Mouse (Mus musculus) lung, embryonic 15.5 days (tissue): Measurements from ENCODE around the gene Pyurf. TPM values are rescaled to one million over a fixed set of nuclear protein-coding genes. Genes with fewer than 3 reads are reported as not detected.
A peak's percentile ranks its signal among the peaks of the same experiment; 100 is the strongest.

Experiments used
- ATAC-seq: fragments of 200-750 bp; cut with Nextera tagmentation; 2 replicates; pipeline ENCODE4 v1.8.0; 2017; ENCODE audit warnings: moderate number of reproducible peaks, borderline replicate concordance; ENCODE audit not compliant: low FRiP score, low TSS enrichment; ENCODE audit errors: extremely low read depth
- H3K27ac ChIP-seq: fragments of 300-500 bp; sonication (generic); 2 replicates; pipeline ENCODE4 v1.5.1; 2015; ENCODE audit warnings: moderate library complexity, mild to moderate bottlenecking, inconsistent platforms
- H3K27me3 ChIP-seq: fragments of 300-500 bp; sonication (generic); 2 replicates; pipeline ENCODE4 v1.6.1; 2015; ENCODE audit warnings: inconsistent platforms
- H3K36me3 ChIP-seq: fragments of 300-500 bp; sonication (generic); 2 replicates; pipeline ENCODE4 v1.6.1; 2015; ENCODE audit warnings: inconsistent platforms
- H3K4me1 ChIP-seq: fragments of 300-500 bp; sonication (generic); 2 replicates; pipeline ENCODE4 v1.6.1; 2015; ENCODE audit warnings: inconsistent platforms
- H3K4me2 ChIP-seq: fragments of 300-500 bp; sonication (generic); 2 replicates; pipeline ENCODE4 v1.6.1; 2015; ENCODE audit warnings: inconsistent platforms, mild to moderate bottlenecking, moderate library complexity
- H3K4me3 ChIP-seq: fragments of 300-500 bp; sonication (generic); 2 replicates; pipeline ENCODE4 v1.5.1; 2015; ENCODE audit warnings: mild to moderate bottlenecking, inconsistent platforms
- H3K9ac ChIP-seq: fragments of 300-500 bp; sonication (generic); 2 replicates; pipeline ENCODE4 v1.6.1; 2015; ENCODE audit warnings: inconsistent platforms
- H3K9me3 ChIP-seq: fragments of 300-500 bp; sonication (generic); 2 replicates; pipeline ENCODE4 v1.6.1; 2016; ENCODE audit warnings: inconsistent platforms
- WGBS: fragments of 180-500 bp; shearing (Covaris S2); methylation state at CpG from one replicate; pipeline ENCODE4 v1.1.7; 2015; 5-methylcytosine and 5-hydroxymethylcytosine counted together
- polyA plus RNA-seq: library from polyadenylated mRNA; unstranded; fragments of >200 nt; fragmentation: Nextera tagmentation; extraction: Ambion mirVana; gene quantifications from 2 replicates; pipeline ENCODE4 v1.2.1, GENCODE M21; 2015

Pyurf gene
- 16.5 and 16.9 TPM in 2 replicates for polyA plus RNA-seq

DNA sequence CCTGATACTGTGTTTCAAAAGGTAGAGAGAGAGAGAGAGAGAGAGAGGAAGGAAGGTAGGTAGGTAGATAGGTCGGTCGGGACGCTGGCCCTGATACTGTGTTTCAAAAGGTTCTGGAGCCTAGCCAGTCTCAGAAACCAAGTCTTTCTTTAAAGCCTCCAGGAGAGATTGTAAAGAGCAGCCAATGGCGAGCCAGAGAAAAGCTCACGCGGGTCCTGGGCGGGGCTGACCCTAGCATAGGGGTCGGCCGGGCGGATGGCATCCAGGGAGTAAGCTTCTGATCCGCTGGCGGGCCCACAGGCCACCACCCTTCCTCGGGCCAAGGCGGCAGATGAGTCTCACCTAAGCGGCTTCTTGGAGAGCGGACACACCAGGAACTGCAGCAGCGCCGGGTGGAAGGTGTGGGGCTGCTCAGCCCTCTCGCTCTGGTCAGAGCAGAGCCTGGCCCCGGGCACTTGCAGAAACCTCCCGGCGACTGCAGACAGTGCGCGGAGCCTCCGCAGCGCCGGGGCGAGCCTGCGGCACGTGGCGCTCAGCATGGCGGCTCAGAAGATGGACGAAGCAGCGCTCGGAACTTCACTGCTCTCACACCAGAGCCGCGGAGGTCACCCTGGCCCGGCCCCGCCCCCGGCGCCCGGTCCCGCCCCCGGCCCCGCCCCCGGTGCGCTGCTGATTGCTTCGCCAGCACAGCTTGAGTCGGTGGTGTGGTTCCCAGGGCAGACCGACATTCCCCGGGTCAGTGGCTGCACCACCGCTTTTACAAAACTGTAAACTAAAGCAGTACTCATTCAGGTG lies at the start of gene Pyurf:
Pyurf (minus strand) TSS at position 612 of the 795 bp plus-strand sequence.
- Histone ChIP-seq H3K4me1 (peaks cover 7% of the 10 kb centered on the region), H3K36me3 (peaks cover 16% of the 10 kb centered on the region), H3K9me3 (no peaks in the 10 kb centered on the region), H3K27ac (peak within 1 kb of the TSS; percentile 97), H3K4me3 (peak within 1 kb of the TSS; percentile 91), H3K4me2 (peak within 1 kb of the TSS; percentile 91), H3K9ac (peak within 1 kb of the TSS; percentile 73), H3K27me3 (no peaks in the 10 kb centered on the region)
- WGBS = under 1% methylated on average over 52 of the region's 52 CpGs
- peak; percentile 99 for ATAC-seq

DNA sequence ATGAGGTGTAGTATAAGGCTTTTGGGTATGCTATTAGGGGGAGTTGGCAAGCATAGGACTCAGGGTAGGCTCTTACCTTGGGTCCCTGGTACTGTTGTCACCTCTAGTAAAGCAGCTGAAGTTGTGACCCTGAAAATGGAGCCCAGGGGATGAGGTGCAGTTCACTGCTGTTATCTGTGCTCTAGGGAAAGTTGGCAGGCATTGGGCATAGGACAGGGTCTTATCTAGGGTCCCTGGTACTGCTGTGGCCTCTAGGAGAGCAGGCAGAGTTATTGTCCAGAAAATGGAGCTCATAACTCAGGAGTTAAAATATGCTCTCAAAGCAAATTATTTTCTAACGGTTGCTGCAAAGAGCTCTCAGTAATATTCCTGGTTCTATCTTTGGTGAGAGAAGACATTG lies 29.5 kb upstream of the Pyurf start:
- Histone ChIP-seq H3K27ac (no peak overlapping the region), H3K36me3 (peaks cover 9% of the 10 kb centered on the region), H3K4me1 (no peaks in the 10 kb centered on the region), H3K27me3 (no peaks in the 10 kb centered on the region), H3K9me3 (no peaks in the 10 kb centered on the region), H3K4me2 (no peak overlapping the region), H3K9ac (no peak overlapping the region), H3K4me3 (no peak overlapping the region)
- no peak for ATAC-seq
- WGBS = 84% methylated on average over 1 of the region's 1 CpGs

DNA sequence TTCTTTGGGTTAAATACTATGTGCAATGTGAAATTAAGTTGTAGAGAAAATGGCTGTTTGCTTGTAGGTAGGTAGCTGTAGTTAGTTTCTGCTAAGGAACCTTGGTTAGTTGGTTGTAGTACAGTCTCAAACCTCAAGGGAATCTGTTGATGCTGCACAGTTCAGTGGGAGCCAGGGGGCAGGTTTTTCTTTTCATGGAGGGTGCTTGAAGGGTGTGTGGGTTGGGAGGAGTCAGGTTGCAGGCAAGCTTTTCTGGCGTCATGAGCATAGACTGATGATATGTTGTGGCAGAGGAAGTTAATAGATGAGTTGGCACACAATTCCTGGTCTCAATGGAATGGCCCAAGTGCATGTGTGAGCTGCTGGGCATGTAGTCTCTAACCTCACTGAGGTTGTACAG lies 19.8 kb upstream of the Pyurf start:
- H3K9ac ChIP-seq = no peak overlapping the region
- 4% methylated on average over 1 of the region's 1 CpGs for WGBS
- H3K4me3 ChIP-seq = no peak overlapping the region
- H3K9me3 ChIP-seq = no peaks in the 10 kb centered on the region
- H3K27me3 ChIP-seq = no peaks in the 10 kb centered on the region
- no peak overlapping the region for H3K27ac ChIP-seq
- no peaks in the 10 kb centered on the region for H3K4me1 ChIP-seq
- no peak for ATAC-seq
- H3K4me2 ChIP-seq = no peak overlapping the region
- 0 out of 2 replicates have a peak, but pooled peaks cover 10% of the 10 kb centered on the region for H3K36me3 ChIP-seq

DNA sequence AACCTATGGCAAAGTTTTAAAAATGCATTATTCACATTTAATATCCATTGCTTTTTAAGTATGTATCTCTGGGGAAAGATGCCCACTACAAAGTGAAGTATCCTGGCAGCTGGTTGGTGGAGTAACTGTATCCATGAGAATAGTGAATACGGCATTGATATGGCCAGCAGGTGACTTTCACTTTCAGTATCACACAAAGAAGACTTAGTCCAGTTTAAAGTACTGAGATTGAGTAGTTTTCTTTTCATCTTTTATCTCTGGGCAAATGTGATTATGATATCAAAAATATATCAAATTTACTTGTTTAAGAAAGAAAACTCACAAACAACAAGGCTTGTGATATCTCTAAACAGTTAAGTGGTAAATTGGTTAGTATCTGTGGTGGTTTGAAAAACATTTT lies 14.8 kb upstream of the Pyurf start:
- H3K36me3 ChIP-seq = no peaks in the 10 kb centered on the region

DNA sequence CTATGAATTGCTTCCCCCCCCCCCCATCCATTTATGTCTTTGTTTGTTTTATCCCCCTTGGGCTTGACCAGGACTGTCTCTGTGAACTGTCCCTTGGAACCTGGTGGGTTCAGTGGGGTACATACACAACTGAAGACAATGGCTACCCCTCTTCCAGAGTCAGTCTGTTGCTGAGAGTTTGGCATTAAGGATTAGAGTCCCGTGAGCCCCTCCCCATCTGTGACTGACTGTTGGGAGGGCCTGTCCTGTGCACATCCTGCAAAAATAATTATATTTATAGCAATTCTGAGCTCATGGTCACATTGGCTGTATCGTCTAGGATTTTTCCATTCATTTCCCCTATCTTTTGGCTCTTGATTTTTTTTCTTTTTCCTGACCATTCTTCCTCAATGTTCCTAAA lies 11.8 kb upstream of the Pyurf start:
- no peaks in the 10 kb centered on the region for H3K4me1 ChIP-seq
- peak overlapping the region; percentile 63 for H3K4me3 ChIP-seq
- H3K27ac ChIP-seq = peak overlapping the region; percentile 95
- H3K9me3 ChIP-seq = no peaks in the 10 kb centered on the region
- peak; percentile 12 for ATAC-seq
- WGBS = 14% methylated on average over 2 of the region's 2 CpGs
- peak overlapping the region; percentile 90 for H3K9ac ChIP-seq
- H3K36me3 ChIP-seq = no peaks in the 10 kb centered on the region
- peak overlapping the region; percentile 71 for H3K4me2 ChIP-seq
- H3K27me3 ChIP-seq = no peaks in the 10 kb centered on the region

More for the DNA sequence above, 14.8 kb upstream of the Pyurf start:
- Histone ChIP-seq H3K9me3 (no peaks in the 10 kb centered on the region), H3K4me2 (no peak overlapping the region), H3K4me1 (no peaks in the 10 kb centered on the region), H3K27ac (no peak overlapping the region), H3K4me3 (no peak overlapping the region), H3K9ac (no peak overlapping the region), H3K27me3 (no peaks in the 10 kb centered on the region)
- no peak for ATAC-seq
- WGBS = 88% methylated on average over 1 of the region's 1 CpGs

DNA sequence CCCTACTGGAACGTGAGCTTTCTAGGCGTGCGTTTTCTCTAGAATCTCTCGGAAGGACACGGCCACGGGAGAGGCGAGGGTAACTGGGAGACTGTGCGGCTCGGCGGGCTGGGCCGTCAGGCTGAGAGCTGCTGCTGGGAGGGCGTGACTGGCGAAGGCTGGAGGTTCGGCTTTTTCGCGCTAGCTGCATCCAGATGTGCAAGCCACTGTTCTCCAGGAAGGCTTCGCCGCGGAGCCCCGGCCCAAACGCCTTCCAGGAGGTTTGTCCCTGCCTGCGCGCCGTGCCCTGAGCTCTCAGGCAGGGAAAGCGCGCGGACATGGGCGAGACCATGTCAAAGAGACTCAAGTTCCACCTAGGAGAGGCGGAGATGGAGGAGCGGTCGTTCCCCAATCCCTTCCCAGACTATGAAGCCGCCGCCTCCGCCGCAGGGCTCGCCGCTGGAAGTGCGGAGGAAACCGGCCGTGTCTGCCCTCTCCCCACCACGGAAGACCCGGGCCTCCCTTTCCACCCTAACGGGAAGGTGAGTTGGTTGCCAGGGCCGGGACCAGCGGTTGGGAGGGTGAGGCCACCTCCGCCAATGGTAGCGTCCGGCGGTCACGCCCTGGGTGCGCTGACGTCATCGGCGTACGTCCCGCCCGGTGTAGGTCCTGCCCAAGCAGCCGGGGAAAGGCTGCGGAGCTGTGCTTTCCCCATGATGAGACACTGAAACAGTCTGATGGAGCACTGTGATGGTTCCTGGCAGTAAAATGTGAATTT lies 11.0 kb upstream of the Pyurf start:
- Histone ChIP-seq H3K9me3 (no peaks in the 10 kb centered on the region), H3K27ac (peak overlapping the region; percentile 95), H3K4me3 (peak overlapping the region; percentile 63), H3K36me3 (no peaks in the 10 kb centered on the region), H3K9ac (peak overlapping the region; percentile 90), H3K27me3 (no peaks in the 10 kb centered on the region), H3K4me2 (peak overlapping the region; percentile 71), H3K4me1 (no peaks in the 10 kb centered on the region)
- under 1% methylated on average over 59 of the region's 59 CpGs for WGBS
- peak; percentile 99 for ATAC-seq

DNA sequence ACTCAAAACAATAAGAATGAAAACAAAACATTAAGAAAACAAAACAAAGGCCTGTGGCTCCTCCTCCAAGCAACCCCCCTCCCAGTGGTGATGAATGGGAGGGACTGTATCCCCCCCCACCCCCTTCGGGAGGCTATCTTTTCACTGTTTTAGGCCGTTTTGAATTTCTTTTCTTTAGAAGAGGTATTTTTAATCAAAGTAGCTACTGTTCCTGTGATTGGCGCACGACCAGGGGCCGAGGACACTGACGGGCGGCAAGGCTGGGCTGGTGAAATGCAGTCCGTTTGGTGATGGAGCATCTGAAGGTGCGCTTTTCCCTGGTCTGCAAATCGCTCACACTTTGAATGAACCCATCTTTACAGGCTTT lies 10.5 kb upstream of the Pyurf start, which contains the start of gene Lancl2:
Lancl2 (plus strand) TSS at position 165 of the 367 bp plus-strand sequence.
- peak within 1 kb of the TSS; percentile 90 for H3K9ac ChIP-seq
- no peaks in the 10 kb centered on the region for H3K36me3 ChIP-seq
- no peaks in the 10 kb centered on the region for H3K27me3 ChIP-seq
- under 1% methylated on average over 10 of the region's 10 CpGs for WGBS
- ATAC-seq = peak; percentile 23; the same call in 1 of the 2 replicates
- no peaks in the 10 kb centered on the region for H3K4me1 ChIP-seq
- H3K4me3 ChIP-seq = peak within 1 kb of the TSS; percentile 63
- peak within 1 kb of the TSS; percentile 95 for H3K27ac ChIP-seq
- H3K4me2 ChIP-seq = peak within 1 kb of the TSS; percentile 71
- no peaks in the 10 kb centered on the region for H3K9me3 ChIP-seq

DNA sequence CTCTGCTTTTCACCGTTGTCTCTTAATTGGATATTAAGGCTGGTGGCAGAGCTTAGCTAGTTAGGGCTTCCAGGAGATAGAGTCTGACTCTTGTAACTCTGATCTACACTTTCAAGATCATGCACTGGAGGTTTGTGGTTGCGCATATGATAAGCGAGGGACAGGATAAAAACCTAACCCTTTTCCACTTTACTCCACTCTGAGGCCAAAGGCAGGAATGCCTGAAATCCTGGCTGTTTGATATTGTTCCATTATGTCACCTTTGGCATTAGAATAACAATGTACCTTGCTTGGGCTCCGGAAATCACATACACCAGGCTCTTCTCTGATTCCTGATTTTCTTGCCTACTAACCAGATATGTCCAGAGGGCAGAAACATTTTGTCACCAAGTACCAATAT lies 9.8 kb upstream of the Pyurf start:
- no peak for ATAC-seq
- Histone ChIP-seq H3K9ac (no peak overlapping the region), H3K4me2 (peak overlapping the region; percentile 71), H3K27ac (no peak overlapping the region), H3K4me1 (no peaks in the 10 kb centered on the region), H3K9me3 (no peaks in the 10 kb centered on the region), H3K27me3 (no peaks in the 10 kb centered on the region), H3K36me3 (no peaks in the 10 kb centered on the region), H3K4me3 (no peak overlapping the region; the same call in 1 of the 2 replicates)
- WGBS = 67% methylated on average over 4 of the region's 4 CpGs

DNA sequence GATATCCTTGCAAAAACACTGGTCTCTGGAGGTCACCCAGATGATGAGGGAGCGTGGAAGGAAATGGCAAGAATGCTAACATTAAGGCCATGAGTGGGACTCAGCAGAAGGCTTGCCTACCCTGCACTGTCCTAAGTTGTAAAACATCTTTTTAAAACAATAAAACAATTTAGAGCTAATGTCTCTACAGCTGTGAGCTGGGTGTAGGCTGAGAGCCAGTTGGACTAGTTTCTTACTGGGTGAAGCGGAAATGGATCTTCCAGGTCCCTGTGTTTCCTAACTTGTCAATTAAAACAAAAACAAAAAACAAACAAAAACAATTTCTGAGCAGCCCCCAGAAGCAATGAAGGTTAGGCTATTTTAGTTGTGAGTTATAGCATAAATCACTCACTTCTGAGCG lies 1.2 kb upstream of the Pyurf start:
- H3K4me2 ChIP-seq = no peak overlapping the region
- H3K9me3 ChIP-seq = no peaks in the 10 kb centered on the region
- ATAC-seq = no peak
- H3K4me3 ChIP-seq = no peak overlapping the region
- H3K36me3 ChIP-seq = peaks cover 9% of the 10 kb centered on the region; the same call in 1 of the 2 replicates
- 71% methylated on average over 3 of the region's 3 CpGs for WGBS
- H3K4me1 ChIP-seq = peaks cover 7% of the 10 kb centered on the region
- no peaks in the 10 kb centered on the region for H3K27me3 ChIP-seq
- no peak overlapping the region for H3K27ac ChIP-seq
- no peak overlapping the region for H3K9ac ChIP-seq

DNA sequence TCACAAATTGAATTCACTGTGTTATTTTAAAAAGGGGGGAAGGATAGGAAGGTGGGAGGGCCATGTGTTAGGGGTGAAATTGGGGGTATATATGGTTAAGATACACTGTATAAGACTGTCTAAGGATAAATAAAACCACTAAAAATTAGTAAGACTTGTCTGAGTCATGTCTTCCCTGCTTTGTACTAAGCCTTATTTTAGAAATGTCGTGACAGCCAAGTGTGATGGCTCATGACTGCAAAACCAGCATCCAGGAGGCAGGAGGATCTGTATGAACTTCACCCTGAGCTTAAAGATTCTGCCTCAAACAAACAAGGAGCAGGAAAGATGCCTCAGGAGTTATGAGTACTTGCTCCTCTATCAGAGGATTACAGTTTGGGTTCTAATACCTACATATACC lies 7.7 kb downstream of the Pyurf start:
- ATAC-seq = no peak
- H3K36me3 ChIP-seq = peaks cover 15% of the 10 kb centered on the region
- H3K9ac ChIP-seq = no peak overlapping the region

DNA sequence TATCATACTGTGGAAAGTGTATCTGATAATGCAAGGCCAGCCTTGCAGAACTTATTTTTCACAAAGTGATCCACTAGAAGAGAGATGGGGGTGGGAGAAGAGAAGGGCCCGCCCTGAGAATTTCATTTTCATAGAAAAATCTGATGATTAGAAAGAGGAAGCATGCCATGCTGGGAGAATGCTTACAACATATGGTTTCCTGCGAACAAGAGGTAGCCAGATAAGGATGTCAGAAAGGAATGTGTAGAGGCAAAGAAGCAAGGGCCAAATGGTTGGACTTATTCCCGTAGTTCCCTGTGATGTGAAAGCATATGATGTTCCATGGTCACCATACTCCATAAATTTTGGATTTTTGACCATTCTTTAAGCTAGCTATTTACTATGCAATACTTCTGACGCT lies 30.6 kb downstream of the Pyurf start:
- no peak overlapping the region for H3K4me3 ChIP-seq
- ATAC-seq = no peak
- 54% methylated on average over 4 of the region's 4 CpGs for WGBS
- H3K9me3 ChIP-seq = no peaks in the 10 kb centered on the region
- H3K4me1 ChIP-seq = no peaks in the 10 kb centered on the region
- no peaks in the 10 kb centered on the region for H3K36me3 ChIP-seq
- H3K4me2 ChIP-seq = no peak overlapping the region
- no peaks in the 10 kb centered on the region for H3K27me3 ChIP-seq
- H3K9ac ChIP-seq = no peak overlapping the region
- no peak overlapping the region for H3K27ac ChIP-seq

More for the DNA sequence above, 7.7 kb downstream of the Pyurf start:
- 90% methylated on average over 1 of the region's 1 CpGs for WGBS
- no peaks in the 10 kb centered on the region for H3K27me3 ChIP-seq
- no peaks in the 10 kb centered on the region for H3K4me1 ChIP-seq
- H3K4me3 ChIP-seq = no peak overlapping the region
- H3K4me2 ChIP-seq = no peak overlapping the region
- H3K27ac ChIP-seq = no peak overlapping the region
- no peaks in the 10 kb centered on the region for H3K9me3 ChIP-seq

DNA sequence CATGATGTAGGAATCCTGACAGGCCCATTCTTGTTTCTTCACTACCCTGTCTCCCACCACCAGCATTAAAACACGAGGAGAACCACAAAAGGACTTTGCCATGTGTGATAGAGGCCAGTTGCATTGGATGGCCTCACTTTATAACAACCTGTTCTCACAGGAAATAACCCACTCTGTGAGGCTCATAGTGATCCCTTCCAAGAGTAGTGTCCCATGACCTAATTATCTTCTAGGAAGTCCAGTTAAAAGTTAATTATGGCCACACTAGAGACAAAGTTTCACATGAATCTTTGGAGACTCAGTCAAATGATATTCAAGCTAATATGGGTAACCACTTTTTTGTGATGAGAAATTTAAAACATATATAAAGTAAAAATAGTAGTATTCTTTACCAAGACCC lies 44.6 kb downstream of the Pyurf start:
- Histone ChIP-seq H3K36me3 (no peaks in the 10 kb centered on the region), H3K4me2 (no peak overlapping the region), H3K9me3 (no peaks in the 10 kb centered on the region), H3K27ac (no peak overlapping the region), H3K4me1 (no peaks in the 10 kb centered on the region), H3K4me3 (no peak overlapping the region), H3K9ac (no peak overlapping the region), H3K27me3 (no peaks in the 10 kb centered on the region)
- ATAC-seq = no peak
- WGBS = 57% methylated on average over 1 of the region's 1 CpGs
